Mouse (Mus musculus) embryonic facial prominence, embryonic 15.5 days (tissue): ENCODE results near the gene 2310030G06Rik. TPM values are rescaled to one million over a fixed set of nuclear protein-coding genes. Genes with fewer than 3 reads are reported as not detected.

Experiments used
- ATAC-seq: fragments of 200-750 bp; cut with Nextera tagmentation; 2 replicates; pipeline ENCODE4 v1.8.0; 2017; ENCODE audit warnings: low read depth, moderate TSS enrichment; ENCODE audit not compliant: insufficient number of reproducible peaks, low FRiP score, low TSS enrichment
- H3K27ac ChIP-seq: fragments of 300-500 bp; sonication (generic); replicated peaks from 2 replicates; pipeline ENCODE4 v1.5.1; 2015; ENCODE audit warnings: mild to moderate bottlenecking, inconsistent platforms
- H3K27me3 ChIP-seq: fragments of 300-500 bp; sonication (generic); 2 replicates; pipeline ENCODE4 v1.6.1; 2015; ENCODE audit warnings: inconsistent platforms
- H3K36me3 ChIP-seq: fragments of 300-500 bp; sonication (generic); 2 replicates; pipeline ENCODE4 v1.6.1; 2015; ENCODE audit warnings: mild to moderate bottlenecking, inconsistent platforms
- H3K4me1 ChIP-seq: fragments of 300-500 bp; sonication (generic); 2 replicates; pipeline ENCODE4 v1.6.1; 2015; ENCODE audit warnings: inconsistent platforms
- H3K4me2 ChIP-seq: fragments of 300-500 bp; sonication (generic); replicated peaks from 2 replicates; pipeline ENCODE4 v1.6.1; 2015; ENCODE audit warnings: mild to moderate bottlenecking, inconsistent platforms
- H3K4me3 ChIP-seq: fragments of 300-500 bp; sonication (generic); replicated peaks from 2 replicates; pipeline ENCODE4 v1.5.1; 2015; ENCODE audit warnings: mild to moderate bottlenecking, inconsistent platforms
- H3K9ac ChIP-seq: fragments of 300-500 bp; sonication (generic); 2 replicates; pipeline ENCODE4 v1.6.1; 2015; ENCODE audit warnings: inconsistent platforms
- H3K9me3 ChIP-seq: fragments of 300-500 bp; sonication (generic); replicated peaks from 2 replicates; pipeline ENCODE4 v1.6.1; 2016; ENCODE audit warnings: inconsistent platforms
- WGBS: fragments of 180-500 bp; shearing (Covaris S2); methylation state at CpG from one replicate; pipeline ENCODE4 v1.1.7; 2015; 5-methylcytosine and 5-hydroxymethylcytosine counted together
- polyA plus RNA-seq: library from polyadenylated mRNA; unstranded; fragments of >200 nt; fragmentation: Nextera tagmentation; extraction: Ambion mirVana; gene quantifications from 2 replicates; pipeline ENCODE4 v1.2.1, GENCODE M21; 2015

Gene 2310030G06Rik
- polyA plus RNA-seq, 1 experiment from 2014 or later, result 9.5 TPM

- Histone ChIP-seq H3K4me2 (peak overlapping the region; percentile 99), H3K27ac (no peak overlapping the region), H3K36me3 (peaks cover 7% of the 10 kb centered on the region; the same call in 1 of the 2 replicates), H3K4me1 (peaks cover 27% of the 10 kb centered on the region), H3K27me3 (peaks cover 3% of the 10 kb centered on the region; the same call in 1 of the 2 replicates), H3K9me3 (no peaks in the 10 kb centered on the region), H3K9ac (peak overlapping the region; percentile 29; the same call in 1 of the 2 replicates), H3K4me3 (peak overlapping the region; percentile 28)
- WGBS, result 4% methylated on average over 12 of the region's 12 CpGs
- ATAC-seq, result peak; percentile 77
Measured at GRCm38 (mm10) chr9:50697706-50698041, 48.7 kb downstream of the 2310030G06Rik start.

- no peak overlapping the region for H3K27ac ChIP-seq
- peak overlapping the region; percentile 29; the same call in 1 of the 2 replicates for H3K9ac ChIP-seq
- WGBS, result 67% methylated on average over 12 of the region's 12 CpGs
- H3K27me3 ChIP-seq, result peaks cover 3% of the 10 kb centered on the region; the same call in 1 of the 2 replicates
- ATAC-seq, result no peak
- H3K4me2 ChIP-seq, result peak overlapping the region; percentile 99
- H3K9me3 ChIP-seq, result no peaks in the 10 kb centered on the region
- peaks cover 28% of the 10 kb centered on the region for H3K4me1 ChIP-seq
- H3K36me3 ChIP-seq, result peaks cover 8% of the 10 kb centered on the region
- peak overlapping the region; percentile 28 for H3K4me3 ChIP-seq
Measured at GRCm38 (mm10) chr9:50696851-50697705, 49.3 kb downstream of the 2310030G06Rik start.

DNA sequence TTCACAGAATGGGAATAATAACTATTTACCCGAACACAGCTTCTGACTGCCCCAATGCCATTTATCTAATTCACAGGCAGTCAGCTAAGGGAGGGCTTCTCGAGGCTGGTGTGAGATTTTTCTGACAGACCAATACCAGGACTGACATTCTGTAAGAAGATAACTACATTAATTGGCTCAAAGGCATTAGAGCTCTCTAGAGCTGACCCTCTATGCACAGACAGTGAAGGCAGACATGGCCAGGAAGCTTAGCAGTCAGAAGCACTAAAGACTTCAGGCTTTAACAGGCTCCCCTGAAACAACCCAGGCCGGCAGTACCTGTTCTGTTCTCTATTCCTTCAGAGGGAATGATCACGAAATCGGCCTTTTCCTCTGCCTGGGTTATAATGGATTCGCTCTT lies 51.2 kb downstream of the 2310030G06Rik start:
- ATAC-seq, result no peak
- H3K9ac ChIP-seq, result no peak overlapping the region

DNA sequence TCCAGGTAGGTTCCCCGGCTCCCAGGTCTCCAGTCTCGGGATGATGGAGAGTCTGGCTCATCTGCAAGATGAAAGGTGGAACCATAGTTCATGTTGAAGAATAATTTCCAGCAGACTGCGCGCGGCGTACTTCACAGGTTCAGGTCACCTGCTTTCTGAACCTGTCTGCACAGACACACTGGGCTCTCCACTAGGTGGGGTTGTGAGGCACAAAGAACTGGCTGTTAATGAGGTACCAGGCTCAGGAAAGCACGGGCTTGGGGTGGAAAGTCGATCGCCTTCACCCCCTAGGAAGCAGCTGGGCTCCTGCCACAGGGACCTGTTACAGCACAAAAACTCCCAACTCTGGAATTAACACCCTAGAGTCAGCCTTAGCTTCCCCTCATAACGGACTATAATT lies 52.7 kb downstream of the 2310030G06Rik start:
- peaks cover 18% of the 10 kb centered on the region for H3K4me1 ChIP-seq
- 30% methylated on average over 10 of the region's 10 CpGs for WGBS
- no peak for ATAC-seq
- H3K4me3 ChIP-seq, result no peak overlapping the region
- no peak overlapping the region for H3K9ac ChIP-seq
- no peaks in the 10 kb centered on the region for H3K27me3 ChIP-seq
- H3K36me3 ChIP-seq, result peaks cover 17% of the 10 kb centered on the region; the same call in 1 of the 2 replicates
- H3K4me2 ChIP-seq, result no peak overlapping the region
- no peaks in the 10 kb centered on the region for H3K9me3 ChIP-seq
- no peak overlapping the region for H3K27ac ChIP-seq

More for the DNA sequence above, 51.2 kb downstream of the 2310030G06Rik start:
- Histone ChIP-seq H3K36me3 (peaks cover 11% of the 10 kb centered on the region; the same call in 1 of the 2 replicates), H3K27ac (no peak overlapping the region), H3K4me1 (peaks cover 28% of the 10 kb centered on the region), H3K4me2 (no peak overlapping the region), H3K4me3 (no peak overlapping the region), H3K9me3 (no peaks in the 10 kb centered on the region), H3K27me3 (peaks cover 3% of the 10 kb centered on the region; the same call in 1 of the 2 replicates)
- WGBS, result 92% methylated on average over 6 of the region's 6 CpGs

GRCm38 (mm10) chr9:50692626-50693580 lies 53.4 kb downstream of the 2310030G06Rik start:
- Histone ChIP-seq H3K4me3 (no peak overlapping the region), H3K9me3 (no peaks in the 10 kb centered on the region), H3K9ac (no peak overlapping the region), H3K27ac (no peak overlapping the region), H3K4me2 (no peak overlapping the region), H3K27me3 (no peaks in the 10 kb centered on the region), H3K36me3 (peaks cover 17% of the 10 kb centered on the region; the same call in 1 of the 2 replicates), H3K4me1 (peaks cover 13% of the 10 kb centered on the region; the same call in 1 of the 2 replicates)
- ATAC-seq, result no peak
- whole genome bisulfite sequencing, result 48% methylated on average over 13 of the region's 13 CpGs

Other genes starting within 250 kb of the 2310030G06Rik start
- 68.0 and 75.7 TPM in 2 replicates for gene Pts, start 217.8 kb downstream of the 2310030G06Rik start, polyA plus RNA-seq
- gene Il18, start 191.7 kb downstream of the 2310030G06Rik start, polyA plus RNA-seq, result 6.5 and 7.9 TPM in 2 replicates
- 0.08 and 0.52 TPM in 2 replicates for gene Bco2, start 191.4 kb downstream of the 2310030G06Rik start, polyA plus RNA-seq
- gene Tex12, start 185.2 kb downstream of the 2310030G06Rik start, polyA plus RNA-seq, result not detected in 2 replicates
- gene Sdhd, start 142.7 kb downstream of the 2310030G06Rik start, polyA plus RNA-seq, result 249 TPM in 2 replicates
- gene Timm8b, start 142.6 kb downstream of the 2310030G06Rik start, polyA plus RNA-seq, result 208 and 217 TPM in 2 replicates
- gene Pih1d2, start 129.2 kb downstream of the 2310030G06Rik start, polyA plus RNA-seq, result 8.8 and 12.8 TPM in 2 replicates
- 23.1 and 25.2 TPM in 2 replicates for gene Nkapd1, start 129.1 kb downstream of the 2310030G06Rik start, polyA plus RNA-seq
- gene Dlat, start 86.8 kb downstream of the 2310030G06Rik start, polyA plus RNA-seq, result 50.1 and 51.3 TPM in 2 replicates
- gene Dixdc1, start 7.0 kb downstream of the 2310030G06Rik start, polyA plus RNA-seq, result 13.7 and 17.2 TPM in 2 replicates
- gene Cryab, start 4.8 kb upstream of the 2310030G06Rik start, polyA plus RNA-seq, result 139 and 178 TPM in 2 replicates
- gene Hspb2, start 5.8 kb upstream of the 2310030G06Rik start, polyA plus RNA-seq, result 61.2 and 79.5 TPM in 2 replicates
- 10.8 and 11.3 TPM in 2 replicates for gene Fdxacb1, start 21.7 kb upstream of the 2310030G06Rik start, polyA plus RNA-seq
- gene Alg9, start 28.5 kb upstream of the 2310030G06Rik start, polyA plus RNA-seq, result 33.9 and 35.2 TPM in 2 replicates
- gene 1110032A03Rik, start 29.0 kb upstream of the 2310030G06Rik start, polyA plus RNA-seq, result 39.9 and 51.9 TPM in 2 replicates
- 54.3 and 58.9 TPM in 2 replicates for gene Ppp2r1b, start 98.8 kb upstream of the 2310030G06Rik start, polyA plus RNA-seq